Mouse (Mus musculus) hindbrain, embryonic 14.5 days (tissue): Measurements from ENCODE around the gene Vmn2r85. TPM values are rescaled to one million over a fixed set of nuclear protein-coding genes. Genes with fewer than 3 reads are reported as not detected.

ENCODE experiments used
- polyA plus RNA-seq: library from polyadenylated mRNA; unstranded; fragments of >200 nt; fragmentation: Nextera tagmentation; extraction: Ambion mirVana; gene quantifications from 2 replicates; pipeline ENCODE4 v1.2.1, GENCODE M21; 2014

Vmn2r85 gene
- polyA plus RNA-seq, 1 experiment from 2014 or later = 0.05 TPM

Other genes starting within 250 kb of the Vmn2r85 start
- not detected in 2 replicates for gene Olfr826, start 245.5 kb downstream of the Vmn2r85 start, polyA plus RNA-seq
- not detected in 2 replicates for gene Olfr827, start 215.3 kb downstream of the Vmn2r85 start, polyA plus RNA-seq
- 1.2 and 2.1 TPM in 2 replicates for gene Neurod4, start 149.5 kb downstream of the Vmn2r85 start, polyA plus RNA-seq
- not detected in 2 replicates for gene Tespa1, start 106.8 kb downstream of the Vmn2r85 start, polyA plus RNA-seq
- 0.05 TPM in 1 of 2 replicates, not detected in the other for gene Vmn2r84, start 35.4 kb downstream of the Vmn2r85 start, polyA plus RNA-seq
- gene Vmn2r86, start 26.3 kb upstream of the Vmn2r85 start, polyA plus RNA-seq = 0.03 TPM in 1 of 2 replicates, not detected in the other
- gene Vmn2r87, start 67.7 kb upstream of the Vmn2r85 start, polyA plus RNA-seq = 0.24 and 0.31 TPM in 2 replicates